Mouse (Mus musculus) mouse trophoblast stem cell (cell line): ENCODE data around the gene 2900011O08Rik.
"Not testable (repeated sequence)": the region's sequence is repeated elsewhere in the genome, so short reads cannot be mapped to it uniquely, and the experiment has no call there.

Source experiments
- in situ Hi-C, 2 experiments: fragments of 300-500 bp; cut with MseI, MboI; formaldehyde crosslinking; loops; 2 replicates in 1 of 2; 3 replicates in 1 of 2; pipeline ENCODE4 v1.15.1; 2025

2900011O08Rik gene

GRCm38 (mm10) chr16:14066571-14066970 lies 80.2 kb downstream of the 2900011O08Rik start:
- in situ Hi-C loops = not testable (repeated sequence)

GRCm38 (mm10) chr16:14068701-14069100 lies 82.3 kb downstream of the 2900011O08Rik start:
- in situ Hi-C loops = not testable (repeated sequence)

- in situ Hi-C loops = no loop called here
Observed at GRCm38 (mm10) chr16:14070471-14071169, 84.2 kb downstream of the 2900011O08Rik start.

GRCm38 (mm10) chr16:14082925-14083324 lies 96.5 kb downstream of the 2900011O08Rik start:
- in situ Hi-C loops = no loop called here

- in situ Hi-C loops = no loop called here
Observed at GRCm38 (mm10) chr16:14088249-14088648, 101.8 kb downstream of the 2900011O08Rik start.

- in situ Hi-C loops = no loop called here
Observed at GRCm38 (mm10) chr16:14089296-14089695, 102.9 kb downstream of the 2900011O08Rik start.

GRCm38 (mm10) chr16:14091771-14092170 lies 105.4 kb downstream of the 2900011O08Rik start:
- in situ Hi-C loops = no loop called here

- in situ Hi-C loops = loop anchor here in 1 of 2 experiments (25.0 kb wide), 1 partner anchor 194 kb away; the partner anchor contains the start of genes Mpv17l and Pdxdc1
Observed at GRCm38 (mm10) chr16:14105891-14106290, 119.5 kb downstream of the 2900011O08Rik start.

- in situ Hi-C loops = loop anchor here in 1 of 2 experiments (25.0 kb wide), 1 partner anchor 197 kb away; the partner anchor contains the start of genes Mpv17l and Pdxdc1
Observed at GRCm38 (mm10) chr16:14109651-14110230, 123.3 kb downstream of the 2900011O08Rik start.

- in situ Hi-C loops = loop anchor here in 1 of 2 experiments (25.0 kb wide), 1 partner anchor 199 kb away; the partner anchor contains the start of genes Mpv17l and Pdxdc1
Observed at GRCm38 (mm10) chr16:14110922-14111321, 124.5 kb downstream of the 2900011O08Rik start.

- in situ Hi-C loops = loop anchor here in 1 of 2 experiments (25.0 kb wide), 1 partner anchor 200 kb away; the partner anchor contains the start of genes Mpv17l and Pdxdc1
Observed at GRCm38 (mm10) chr16:14112133-14112532, 125.7 kb downstream of the 2900011O08Rik start.

- in situ Hi-C loops = loop anchor here in 1 of 2 experiments (25.0 kb wide), 1 partner anchor 200 kb away; the partner anchor contains the start of genes Mpv17l and Pdxdc1
Observed at GRCm38 (mm10) chr16:14112742-14113141, 126.3 kb downstream of the 2900011O08Rik start.

- in situ Hi-C loops = loop anchor here in 1 of 2 experiments (25.0 kb wide), 1 partner anchor 205 kb away; the partner anchor contains the start of genes Mpv17l and Pdxdc1
Observed at GRCm38 (mm10) chr16:14117299-14117698, 130.9 kb downstream of the 2900011O08Rik start.

GRCm38 (mm10) chr16:14120941-14121340 lies 134.5 kb downstream of the 2900011O08Rik start:
- in situ Hi-C loops = loop anchor here in 1 of 2 experiments (25.0 kb wide), 1 partner anchor 209 kb away; the partner anchor contains the start of genes Mpv17l and Pdxdc1

GRCm38 (mm10) chr16:14121563-14121962 lies 135.2 kb downstream of the 2900011O08Rik start:
- in situ Hi-C loops = loop anchor here in 1 of 2 experiments (25.0 kb wide), 1 partner anchor 209 kb away; the partner anchor contains the start of genes Mpv17l and Pdxdc1

GRCm38 (mm10) chr16:14122586-14122985 lies 136.2 kb downstream of the 2900011O08Rik start:
- in situ Hi-C loops = loop anchor here in 1 of 2 experiments (25.0 kb wide), 1 partner anchor 210 kb away; the partner anchor contains the start of genes Mpv17l and Pdxdc1

GRCm38 (mm10) chr16:14123901-14124300 lies 137.5 kb downstream of the 2900011O08Rik start:
- in situ Hi-C loops = loop anchor here in 1 of 2 experiments (25.0 kb wide), 1 partner anchor 212 kb away; the partner anchor contains the start of genes Mpv17l and Pdxdc1

- in situ Hi-C loops = loop anchor here in 1 of 2 experiments (25.0 kb wide), 1 partner anchor 212 kb away; the partner anchor contains the start of genes Mpv17l and Pdxdc1
Observed at GRCm38 (mm10) chr16:14124709-14125108, 138.3 kb downstream of the 2900011O08Rik start.

- in situ Hi-C loops = no loop called here
Observed at GRCm38 (mm10) chr16:14125253-14125652, 138.8 kb downstream of the 2900011O08Rik start.

- in situ Hi-C loops = no loop called here
Observed at GRCm38 (mm10) chr16:14128977-14129376, 142.6 kb downstream of the 2900011O08Rik start.

GRCm38 (mm10) chr16:14130796-14131195 lies 144.4 kb downstream of the 2900011O08Rik start:
- in situ Hi-C loops = no loop called here

GRCm38 (mm10) chr16:14131376-14131775 lies 145.0 kb downstream of the 2900011O08Rik start:
- in situ Hi-C loops = no loop called here
